Mouse (Mus musculus) heart, adult 2 months (tissue): Measurements from ENCODE around the gene Dbf4. TPM values are rescaled to one million over a fixed set of nuclear protein-coding genes. Genes with fewer than 3 reads are reported as not detected.
A peak's percentile ranks its signal among the peaks of the same experiment; 100 is the strongest.

ENCODE experiments used
- DNase-seq, 2 experiments: peaks; one replicate each; pipeline ENCODE4 v3.0.0; 2021
- H3K27ac ChIP-seq: fragments of 200-600 bp; 2 replicates; pipeline ENCODE4 v1.8.1; 2022
- H3K27me3 ChIP-seq: fragments of 200-500 bp; 2 replicates; pipeline ENCODE4 v1.6.1; 2012; ENCODE audit warnings: mild to moderate bottlenecking, low read length, inconsistent platforms, mixed read lengths; ENCODE audit not compliant: control insufficient read depth, insufficient read depth
- H3K36me3 ChIP-seq: fragments of 200-500 bp; 2 replicates; pipeline ENCODE4 v1.6.1; 2012; ENCODE audit warnings: low read length, inconsistent platforms; ENCODE audit not compliant: control insufficient read depth, insufficient read depth
- H3K4me1 ChIP-seq: fragments of 200-500 bp; 2 replicates; pipeline ENCODE4 v1.6.1; 2011; ENCODE audit warnings: low read length; ENCODE audit not compliant: control insufficient read depth, insufficient read depth
- H3K4me3 ChIP-seq: fragments of 200-600 bp; 2 replicates; pipeline ENCODE4 v1.8.1; 2022
- H3K79me2 ChIP-seq: fragments of 200-500 bp; replicated peaks from 2 replicates; pipeline ENCODE4 v1.6.1; 2012; ENCODE audit warnings: mild to moderate bottlenecking, inconsistent platforms, low read length, moderate library complexity, mixed read lengths; ENCODE audit not compliant: control insufficient read depth, insufficient read depth
- H3K9ac ChIP-seq: fragments of 200-500 bp; 2 replicates; pipeline ENCODE4 v1.6.1; 2012; ENCODE audit warnings: low read depth, mild to moderate bottlenecking, control low read depth, inconsistent platforms, low read length, mixed read lengths
- CTCF ChIP-seq: fragments of 200-600 bp; IDR thresholded peaks from 2 replicates; pipeline ENCODE4 v1.8.1; 2022; ENCODE audit warnings: antibody characterized with exemption, mild to moderate bottlenecking, moderate library complexity
- EP300 ChIP-seq: fragments of 200-500 bp; IDR thresholded peaks from 2 replicates; pipeline ENCODE4 v1.6.1; 2011; ENCODE audit warnings: low read depth, low read length, control low read depth; ENCODE audit not compliant: insufficient read depth
- POLR2A ChIP-seq: fragments of 200-500 bp; IDR thresholded peaks from 2 replicates; pipeline ENCODE4 v1.6.1; 2011; ENCODE audit warnings: mild to moderate bottlenecking, low read depth, low read length, control low read depth; ENCODE audit not compliant: insufficient read depth
- WGBS: fragments of 180-500 bp; shearing (Covaris S2); methylation state at CpG from one replicate; pipeline ENCODE4 v1.1.7; 2018; 5-methylcytosine and 5-hydroxymethylcytosine counted together
- intact Hi-C: fragments of 180-260 bp; cut with DNase I; formaldehyde crosslinking; loops from one replicate; pipeline ENCODE4 v1.15.1; 2025
- polyA plus RNA-seq: library from polyadenylated mRNA; depleted of rRNA; stranded (reverse); fragments of >200 nt; gene quantifications from 2 replicates; pipeline ENCODE4 v1.2.3, GENCODE M21; 2012
- total RNA-seq, 2 experiments: library from RNA; stranded (reverse); gene quantifications; 2 replicates each; pipeline ENCODE4 v1.2.3; 2021

Gene Dbf4
- total and polyA plus RNA-seq, 3 experiments: 0.53 to 0.94 (median 0.77) TPM

- Histone ChIP-seq H3K4me3 (no peak overlapping the region), H3K27me3 (no peaks in the 10 kb centered on the region), H3K36me3 (peaks cover 2% of the 10 kb centered on the region; the same call in 1 of the 2 replicates), H3K4me1 (no peaks in the 10 kb centered on the region), H3K27ac (no peak overlapping the region), H3K79me2 (no peaks in the 10 kb centered on the region; the same call in 1 of the 2 replicates), H3K9ac (no peak overlapping the region)
- TF ChIP-seq EP300 (no peak), POLR2A (no peak), CTCF (no peak)
- 95% methylated on average over 3 of the region's 3 CpGs for WGBS
- intact Hi-C loops: no loop called here
- no peak for DNase-seq
These were observed 5.7 kb downstream of the Dbf4 start for GRCm38 (mm10) chr5:8416683-8417413.

GRCm38 (mm10) chr5:8408746-8409145 is 13.8 kb downstream of the Dbf4 start:
- TF ChIP-seq EP300: no peak
- TF ChIP-seq CTCF: 0 out of 2 replicates have a peak, but pooled peaks have one; percentile 18
- no peak for TF ChIP-seq POLR2A
- no peaks in the 10 kb centered on the region for H3K4me1 ChIP-seq
- no peaks in the 10 kb centered on the region for H3K79me2 ChIP-seq
- no peaks in the 10 kb centered on the region for H3K27me3 ChIP-seq
- H3K4me3 ChIP-seq: no peak overlapping the region
- H3K27ac ChIP-seq: no peak overlapping the region
- no peaks in the 10 kb centered on the region for H3K36me3 ChIP-seq
- H3K9ac ChIP-seq: no peak overlapping the region
- intact Hi-C loops: no loop called here
- 84% methylated on average over 4 of the region's 4 CpGs for WGBS
- DNase-seq: no peak

GRCm38 (mm10) chr5:8397587-8398249 is 24.8 kb downstream of the Dbf4 start:
- Histone ChIP-seq H3K4me1 (no peaks in the 10 kb centered on the region), H3K27ac (no peak overlapping the region), H3K9ac (no peak overlapping the region), H3K79me2 (no peaks in the 10 kb centered on the region), H3K27me3 (no peaks in the 10 kb centered on the region), H3K4me3 (no peak overlapping the region), H3K36me3 (no peaks in the 10 kb centered on the region)
- intact Hi-C loops: no loop called here
- no peak for DNase-seq
- 94% methylated on average over 13 of the region's 13 CpGs for WGBS
- TF ChIP-seq POLR2A (no peak), CTCF (no peak), EP300 (no peak)

GRCm38 (mm10) chr5:8393891-8394583 is 28.5 kb downstream of the Dbf4 start:
- no peak overlapping the region for H3K9ac ChIP-seq
- no peaks in the 10 kb centered on the region for H3K79me2 ChIP-seq
- 79% methylated on average over 1 of the region's 1 CpGs for WGBS
- no peak overlapping the region for H3K27ac ChIP-seq
- TF ChIP-seq CTCF (no peak), EP300 (no peak), POLR2A (no peak)
- no peaks in the 10 kb centered on the region for H3K4me1 ChIP-seq
- intact Hi-C loops: no loop called here
- no peak for DNase-seq
- H3K27me3 ChIP-seq: no peaks in the 10 kb centered on the region
- H3K4me3 ChIP-seq: no peak overlapping the region
- no peaks in the 10 kb centered on the region for H3K36me3 ChIP-seq

GRCm38 (mm10) chr5:8374297-8374906 is 48.1 kb downstream of the Dbf4 start:
- H3K27ac ChIP-seq: no peak overlapping the region
- H3K9ac ChIP-seq: no peak overlapping the region
- intact Hi-C loops: no loop called here
- H3K36me3 ChIP-seq: no peaks in the 10 kb centered on the region
- H3K79me2 ChIP-seq: no peaks in the 10 kb centered on the region
- H3K27me3 ChIP-seq: no peaks in the 10 kb centered on the region
- DNase-seq: no peak
- no peak overlapping the region for H3K4me3 ChIP-seq
- TF ChIP-seq CTCF (no peak), EP300 (no peak)
- no peaks in the 10 kb centered on the region for H3K4me1 ChIP-seq
- 66% methylated on average over 5 of the region's 5 CpGs for WGBS
